ENCODE assay signal across 9 mouse cellular contexts in the genomic region with DNA sequence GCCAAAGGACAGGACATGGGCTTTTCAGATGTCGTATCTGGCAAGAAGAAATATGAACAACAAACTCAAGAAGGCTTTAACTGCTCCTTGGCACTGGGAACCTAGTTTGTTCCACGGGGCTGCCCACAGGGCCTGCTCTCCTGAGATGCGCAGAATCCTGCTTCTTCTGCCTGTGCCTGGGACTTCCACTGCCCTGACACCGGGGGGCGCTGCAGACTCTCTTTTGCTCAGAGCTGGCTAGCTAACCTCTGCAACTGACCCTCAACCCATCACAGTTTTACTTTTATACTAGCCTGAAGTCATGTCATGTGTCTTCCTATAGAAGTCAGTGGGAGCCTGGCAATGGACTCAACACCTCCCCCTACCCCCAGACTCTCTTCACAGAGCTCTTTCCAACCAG. TPM values are rescaled to one million over a fixed set of nuclear protein-coding genes. Genes with fewer than 3 reads are reported as not detected.
DNase-seq lines count a peak whose midpoint lies in the region; ATAC-seq and TF ChIP-seq lines count a peak whose summit lies in the region.
"Had no signal": no experiment of that assay in that cellular context is flagged by ENCODE, and none has a peak within 500 bp of the region (broad histone marks: within the 10 kb centered on the region; RNA-seq: fewer than 3 reads in every experiment).

No protein-coding gene starts in this region.

- 47% methylated on average over 5 of the region's 5 CpGs for WGBS in olfactory bulb, adult 2 months

- TF ChIP-seq POLR2A in olfactory bulb, adult 2 months (IDR thresholded peaks at IDR 0.05; ENCODE audit: insufficient read depth, low read depth, low read length), result no peak

- intact Hi-C loops in left cerebral cortex, adult 2 months (cut with DNase I), result no loop called here

- no peak overlapping the region for H3K4me3 ChIP-seq in left cerebral cortex, adult 2 months
- no peak overlapping the region for H3K4me3 ChIP-seq in olfactory bulb, adult 2 months (ENCODE audit: insufficient read depth, low read depth, low read length)
- H3K4me3 ChIP-seq: erythroblast, embryonic 14.5 days; stomach, embryonic 15.5 days had no signal

- ATAC-seq in hematopoietic stem cell, adult 5-6 weeks (replicated peaks in 1 of 2; ENCODE audit: insufficient read depth in 1 of 2, low FRiP score in 2 of 2, low TSS enrichment in 1 of 2, low read depth in 1 of 2, poor library complexity in 2 of 2, severe bottlenecking in 2 of 2), result peak; percentile 54 to 72

- H3K27ac ChIP-seq in left cerebral cortex, adult 2 months, result peak overlapping the region; percentile 44; the same call in 1 of the 2 replicates
- no peak overlapping the region for H3K27ac ChIP-seq in olfactory bulb, adult 2 months (ENCODE audit: insufficient read depth, low read depth, low read length)
- H3K27ac ChIP-seq: stomach, embryonic 15.5 days had no signal

- peak; percentile 66 for TF ChIP-seq CTCF in left cerebral cortex, adult 2 months (IDR thresholded peaks at IDR 0.05)
- peak; percentile 42; the same call in 1 of the 2 replicates for TF ChIP-seq CTCF in olfactory bulb, adult 2 months (IDR thresholded peaks at IDR 0.05; ENCODE audit: insufficient read depth, low read depth, low read length)

- peak in 1 of 2 experiments; percentile 49 for DNase-seq in left cerebral cortex, adult 2 months (ENCODE audit: extremely low spot score in 1 of 2, low spot score in 2 of 2)
- no peak for DNase-seq in left cerebral cortex, adult 11 months (ENCODE audit: low spot score)
- peak; percentile 10 for DNase-seq in R1 (ENCODE audit: low read depth, low spot score)
- peak; percentile 6 for DNase-seq in c-Kit-positive CD71-positive TER-119-negative erythroid progenitor cells, embryonic 14.5 days (ENCODE audit: low read depth)
- DNase-seq in MN1 (ENCODE audit: low spot score), result no peak

- peaks cover 8% of the 10 kb centered on the region; the same call in 1 of the 2 replicates for H3K4me1 ChIP-seq in olfactory bulb, adult 2 months (ENCODE audit: control insufficient read depth, insufficient read depth, low read length)
- H3K4me1 ChIP-seq: stomach, embryonic 15.5 days had no signal

RNA-seq across cellular contexts. Expression of a gene that starts 23.7 kb away (rescaled TPM):
- 1,000 to 10,000 TPM; 1,660 to 1,742 TPM for total RNA-seq in left cerebral cortex, adult 2 months (2021)
- total RNA-seq in hematopoietic stem cell, adult 5-6 weeks (2017), result not detected in 2 replicates
- polyA plus RNA-seq in olfactory bulb, adult 2 months (2012; ENCODE audit: insufficient read depth, insufficient read length, low replicate concordance, missing spikeins), result 685 and 1,636 TPM in 2 replicates
- polyA plus RNA-seq: erythroblast, embryonic 14.5 days had no signal

Comparison
In these comparisons a context has a peak if more than half of its experiments do, and no peak if none do; other contexts are left out.
1. DNase-seq: peak in R1 (single experiment) and c-Kit-positive CD71-positive TER-119-negative erythroid progenitor cells, embryonic 14.5 days (single experiment); none in left cerebral cortex, adult 11 months (single experiment) and MN1 (single experiment).
2. RNA of a gene that starts 23.7 kb away (total RNA-seq): 1,660 to 1,742 TPM in left cerebral cortex, adult 2 months; not detected in hematopoietic stem cell, adult 5-6 weeks; every median in the first group is over 1,000 times any median in the second.